Mouse (Mus musculus) MEL (cell line): ENCODE results near the gene Prex1.

Experiments
- CTCF ChIP-seq, 3 experiments: IDR thresholded peaks in 2 of 3; conservative IDR thresholded peaks in 1 of 3; 2 replicates each; pipeline ENCODE4 v1.5.1; 2011 to 2012; ENCODE audit warnings: low read length in 3 of 3, low read depth in 2 of 3, mild to moderate bottlenecking in 2 of 3, improper control_type of control experiment in 1 of 3, inconsistent platforms in 1 of 3, mixed read lengths in 1 of 3, moderate library complexity in 1 of 3; ENCODE audit not compliant: control insufficient read depth in 1 of 3, insufficient read depth in 1 of 3, poor library complexity in 1 of 3, severe bottlenecking in 1 of 3
- MAFK ChIP-seq: IDR thresholded peaks from 2 replicates; pipeline ENCODE4 v1.6.1; 2011; ENCODE audit warnings: low read depth, mild to moderate bottlenecking, low read length, improper control_type of control experiment, borderline replicate concordance
- POLR2A ChIP-seq, 2 experiments: IDR thresholded peaks; 2 replicates each; pipeline ENCODE4 v1.6.1; 2011 to 2012; ENCODE audit warnings: low read length in 2 of 2, mild to moderate bottlenecking in 2 of 2, control low read depth in 1 of 2, improper control_type of control experiment in 1 of 2, low read depth in 1 of 2, moderate library complexity in 1 of 2; ENCODE audit not compliant: control insufficient read depth in 1 of 2, insufficient read depth in 1 of 2, poor library complexity in 1 of 2
- TCF12 ChIP-seq: IDR thresholded peaks from 2 replicates; pipeline ENCODE4 v1.6.1; 2014; ENCODE audit warnings: low read depth, mild to moderate bottlenecking, inconsistent platforms, low read length, improper control_type of control experiment, moderate library complexity
- UBTF ChIP-seq: IDR thresholded peaks from 2 replicates; pipeline ENCODE4 v1.6.1; 2012; ENCODE audit warnings: low read depth, mild to moderate bottlenecking, inconsistent platforms, low read length, improper control_type of control experiment, moderate library complexity, borderline replicate concordance; ENCODE audit not compliant: insufficient read depth
- USF2 ChIP-seq, 2 experiments: IDR thresholded peaks; 2 replicates each; pipeline ENCODE4 v1.6.1; 2011 to 2012; ENCODE audit warnings: improper control_type of control experiment in 2 of 2, low read length in 2 of 2, borderline replicate concordance in 1 of 2, inconsistent platforms in 1 of 2, low read depth in 1 of 2, mild to moderate bottlenecking in 1 of 2; ENCODE audit not compliant: insufficient read depth in 1 of 2

- TF ChIP-seq POLR2A (IDR thresholded peaks at IDR 0.05; ENCODE audit: control insufficient read depth in 1 of 2, insufficient read depth in 1 of 2, low read depth in 1 of 2, low read length in 2 of 2, poor library complexity in 1 of 2), result no peak
- no peak for TF ChIP-seq CTCF (IDR thresholded peaks at IDR 0.05 in 2 of 3, conservative IDR thresholded peaks at IDR 0.05 in 1 of 3; ENCODE audit: control insufficient read depth in 1 of 3, insufficient read depth in 1 of 3, low read depth in 2 of 3, low read length in 3 of 3, poor library complexity in 1 of 3, severe bottlenecking in 1 of 3)
- TF ChIP-seq MAFK, result no peak
- TF ChIP-seq USF2 (IDR thresholded peaks at IDR 0.05; ENCODE audit: borderline replicate concordance in 1 of 2, insufficient read depth in 1 of 2, low read depth in 1 of 2, low read length in 2 of 2), result no peak
- no peak for TF ChIP-seq TCF12
- TF ChIP-seq UBTF, result no peak
These were observed 34.5 kb downstream of the Prex1 start for GRCm38 (mm10) chr2:166678959-166679759.
